In genomic region chr1:172364684-172365083, GRCm38 (mm10) we compare ENCODE assay signal across 9 mouse cellular contexts. TPM values are rescaled to one million over a fixed set of nuclear protein-coding genes. Genes with fewer than 3 reads are reported as not detected.
DNase-seq lines count a peak whose midpoint lies in the region; ATAC-seq and TF ChIP-seq lines count a peak whose summit lies in the region.
"Had no signal": no experiment of that assay in that cellular context is flagged by ENCODE, and none has a peak within 500 bp of the region (broad histone marks: within the 10 kb centered on the region; RNA-seq: fewer than 3 reads in every experiment).

No protein-coding gene starts in this region.

- H3K27me3 ChIP-seq in kidney, adult 2 months (replicated peaks; ENCODE audit: control insufficient read depth, insufficient read depth, low read length) = no peaks in the 10 kb centered on the region
- H3K27me3 ChIP-seq in forebrain, embryonic 12.5 days = peaks cover 5% of the 10 kb centered on the region; the same call in 1 of the 2 replicates
- no peaks in the 10 kb centered on the region for H3K27me3 ChIP-seq in midbrain, embryonic 14.5 days (ENCODE audit: control insufficient read depth, insufficient read depth, low read length)
- H3K27me3 ChIP-seq: neural tube, embryonic 12.5 days had no signal

- H3K27ac ChIP-seq in kidney, adult 2 months (ENCODE audit: insufficient read depth, low read depth, low read length) = no peak overlapping the region
- no peak overlapping the region for H3K27ac ChIP-seq in forebrain, embryonic 12.5 days
- H3K27ac ChIP-seq in midbrain, embryonic 14.5 days (replicated peaks; ENCODE audit: low read depth, low read length) = no peak overlapping the region
- H3K27ac ChIP-seq: neural tube, embryonic 12.5 days had no signal

- peak; percentile 67 for TF ChIP-seq CTCF in kidney, adult 2 months (conservative IDR thresholded peaks at IDR 0.05; ENCODE audit: insufficient read depth, insufficient read length, low read depth, low read length)

- peak; percentile 60 for DNase-seq in kidney, adult 2 months
- DNase-seq in kidney, adult 11 months = no peak
- DNase-seq in c-Kit-positive CD71-negative TER-119-negative erythroid progenitor cells, embryonic 14.5 days (ENCODE audit: low read depth) = peak; percentile 63
- DNase-seq in heart, postnatal 4 days = peak; percentile 67
- peak; percentile 65 for DNase-seq in left cerebral cortex, postnatal 4 days
- peak; percentile 82 for DNase-seq in midbrain, embryonic 14.5 days
- DNase-seq in testis, postnatal 10 days (ENCODE audit: low spot score) = peak; percentile 63

- no peaks in the 10 kb centered on the region for H3K9me3 ChIP-seq in forebrain, embryonic 12.5 days
- no peaks in the 10 kb centered on the region for H3K9me3 ChIP-seq in midbrain, embryonic 14.5 days (ENCODE audit: control insufficient read depth, low read length)
- H3K9me3 ChIP-seq: neural tube, embryonic 12.5 days had no signal

- ATAC-seq in forebrain, embryonic 12.5 days (ENCODE audit: low FRiP score) = peak; percentile 47; the same call in 1 of the 2 replicates
- peak; percentile 44; the same call in 1 of the 2 replicates for ATAC-seq in midbrain, embryonic 14.5 days (ENCODE audit: low FRiP score, low TSS enrichment)

- no peaks in the 10 kb centered on the region for H3K36me3 ChIP-seq in kidney, adult 2 months (ENCODE audit: control insufficient read depth, insufficient read depth, low read length)
- 0 out of 2 replicates have a peak, but pooled peaks cover 3% of the 10 kb centered on the region for H3K36me3 ChIP-seq in forebrain, embryonic 12.5 days (replicated peaks)
- H3K36me3 ChIP-seq in midbrain, embryonic 14.5 days (ENCODE audit: control insufficient read depth, insufficient read depth, low read length) = no peaks in the 10 kb centered on the region

- no peak overlapping the region for H3K4me3 ChIP-seq in kidney, adult 2 months (ENCODE audit: insufficient read depth, low read depth, low read length)
- no peak overlapping the region for H3K4me3 ChIP-seq in forebrain, embryonic 12.5 days (replicated peaks)
- no peak overlapping the region for H3K4me3 ChIP-seq in midbrain, embryonic 14.5 days (replicated peaks; ENCODE audit: low read depth, low read length)
- H3K4me3 ChIP-seq: neural tube, embryonic 12.5 days had no signal

- 13% methylated on average over 6 of the region's 6 CpGs for WGBS in kidney, adult 2 months
- 7% methylated on average over 6 of the region's 6 CpGs for WGBS in forebrain, embryonic 12.5 days
- 7% methylated on average over 6 of the region's 6 CpGs for WGBS in midbrain, embryonic 14.5 days

- H3K4me2 ChIP-seq in forebrain, embryonic 12.5 days = no peak overlapping the region
- H3K4me2 ChIP-seq in midbrain, embryonic 14.5 days (ENCODE audit: low read length) = no peak overlapping the region
- H3K4me2 ChIP-seq: neural tube, embryonic 12.5 days had no signal

- H3K9ac ChIP-seq in forebrain, embryonic 12.5 days = no peak overlapping the region
- no peak overlapping the region for H3K9ac ChIP-seq in midbrain, embryonic 14.5 days (replicated peaks; ENCODE audit: low read length)
- H3K9ac ChIP-seq: neural tube, embryonic 12.5 days had no signal

- TF ChIP-seq POLR2A in kidney, adult 2 months (IDR thresholded peaks at IDR 0.05; ENCODE audit: low read depth, low read length) = no peak

- intact Hi-C loops in left cerebral cortex, postnatal 4 days (cut with DNase I) = no loop called here

- H3K4me1 ChIP-seq in kidney, adult 2 months (ENCODE audit: control insufficient read depth, insufficient read depth, low read length) = no peaks in the 10 kb centered on the region
- H3K4me1 ChIP-seq in forebrain, embryonic 12.5 days = 0 out of 2 replicates have a peak, but pooled peaks cover 3% of the 10 kb centered on the region
- H3K4me1 ChIP-seq in midbrain, embryonic 14.5 days (ENCODE audit: control insufficient read depth, insufficient read depth, low read length) = no peaks in the 10 kb centered on the region

RNA-seq across cellular contexts. Expression of gene Pigm, which starts 11.7 kb away (rescaled TPM):
- 4.9 and 5.6 TPM in 2 replicates for polyA plus RNA-seq in kidney, adult 2 months (2012; rRNA removed)
- polyA plus RNA-seq in forebrain, embryonic 12.5 days (2016; fragmentation: Nextera tagmentation; extraction: Ambion mirVana) = 10.9 and 11.5 TPM in 2 replicates
- 10 to 100 TPM; 10.1 to 11.4 TPM for total RNA-seq in heart, postnatal 4 days (2021)
- 10 to 100 TPM; 11.1 TPM for total RNA-seq in left cerebral cortex, postnatal 4 days (2021)
- polyA plus RNA-seq in midbrain, embryonic 14.5 days (2014; fragmentation: Nextera tagmentation; extraction: Ambion mirVana) = 5.2 and 6.4 TPM in 2 replicates

RNA-seq across cellular contexts. Expression of gene Kcnj10, which starts 23.7 kb away (rescaled TPM):
- 17.0 and 17.1 TPM in 2 replicates for polyA plus RNA-seq in kidney, adult 2 months (2012; rRNA removed)
- 0.93 and 1.2 TPM in 2 replicates for polyA plus RNA-seq in forebrain, embryonic 12.5 days (2016; fragmentation: Nextera tagmentation; extraction: Ambion mirVana)
- under 1 TPM; 0.11 to 0.14 TPM for total RNA-seq in heart, postnatal 4 days (2021)
- total RNA-seq in left cerebral cortex, postnatal 4 days (2021) = 10 to 100 TPM; 20.4 to 21.3 TPM
- 1.5 TPM in 2 replicates for polyA plus RNA-seq in midbrain, embryonic 14.5 days (2014; fragmentation: Nextera tagmentation; extraction: Ambion mirVana)

RNA-seq across cellular contexts. Expression of gene Kcnj9, which starts 35.6 kb away (rescaled TPM):
- polyA plus RNA-seq in kidney, adult 2 months (2012; rRNA removed) = 0.06 and 0.11 TPM in 2 replicates
- polyA plus RNA-seq in forebrain, embryonic 12.5 days (2016; fragmentation: Nextera tagmentation; extraction: Ambion mirVana) = 2.5 and 2.8 TPM in 2 replicates
- not detected for total RNA-seq in heart, postnatal 4 days (2021)
- total RNA-seq in left cerebral cortex, postnatal 4 days (2021) = 10 to 100 TPM; 23.5 to 27.4 TPM
- 3.0 and 3.9 TPM in 2 replicates for polyA plus RNA-seq in midbrain, embryonic 14.5 days (2014; fragmentation: Nextera tagmentation; extraction: Ambion mirVana)
